Mouse (Mus musculus) hindbrain, embryonic 13.5 days (tissue): ENCODE results near the gene Fgr. TPM values are rescaled to one million over a fixed set of nuclear protein-coding genes. Genes with fewer than 3 reads are reported as not detected.

ENCODE experiments used
- ATAC-seq: fragments of 200-750 bp; cut with Nextera tagmentation; 2 replicates; pipeline ENCODE4 v1.8.0; 2017; ENCODE audit warnings: moderate TSS enrichment; ENCODE audit not compliant: low FRiP score
- H3K27ac ChIP-seq: fragments of 300-500 bp; sonication (generic); 2 replicates; pipeline ENCODE4 v1.5.1; 2015; ENCODE audit warnings: inconsistent platforms, mild to moderate bottlenecking, moderate library complexity
- H3K27me3 ChIP-seq: fragments of 300-500 bp; sonication (generic); 2 replicates; pipeline ENCODE4 v1.6.1; 2015; ENCODE audit warnings: mild to moderate bottlenecking, inconsistent platforms
- H3K36me3 ChIP-seq: fragments of 300-500 bp; sonication (generic); 2 replicates; pipeline ENCODE4 v1.6.1; 2015; ENCODE audit warnings: mild to moderate bottlenecking, inconsistent platforms
- H3K4me1 ChIP-seq: fragments of 300-500 bp; sonication (generic); replicated peaks from 2 replicates; pipeline ENCODE4 v1.6.1; 2015; ENCODE audit warnings: inconsistent platforms
- H3K4me2 ChIP-seq: fragments of 300-500 bp; sonication (generic); 2 replicates; pipeline ENCODE4 v1.6.1; 2015; ENCODE audit warnings: inconsistent platforms, mild to moderate bottlenecking, moderate library complexity
- H3K4me3 ChIP-seq: fragments of 300-500 bp; sonication (generic); 2 replicates; pipeline ENCODE4 v1.5.1; 2015; ENCODE audit warnings: mild to moderate bottlenecking, inconsistent platforms
- H3K9ac ChIP-seq: fragments of 300-500 bp; sonication (generic); 2 replicates; pipeline ENCODE4 v1.6.1; 2015; ENCODE audit warnings: mild to moderate bottlenecking, inconsistent platforms
- H3K9me3 ChIP-seq: fragments of 300-500 bp; sonication (generic); 2 replicates; pipeline ENCODE4 v1.6.1; 2016; ENCODE audit warnings: inconsistent platforms
- WGBS: fragments of 180-500 bp; shearing (Covaris S2); methylation state at CpG from one replicate; pipeline ENCODE4 v1.1.7; 2015; 5-methylcytosine and 5-hydroxymethylcytosine counted together
- polyA plus RNA-seq: library from polyadenylated mRNA; unstranded; fragments of >200 nt; fragmentation: Nextera tagmentation; extraction: Ambion mirVana; gene quantifications from 2 replicates; pipeline ENCODE4 v1.2.1, GENCODE M21; 2015

The Fgr gene
- polyA plus RNA-seq, 1 experiment from 2014 or later, result not detected

DNA sequence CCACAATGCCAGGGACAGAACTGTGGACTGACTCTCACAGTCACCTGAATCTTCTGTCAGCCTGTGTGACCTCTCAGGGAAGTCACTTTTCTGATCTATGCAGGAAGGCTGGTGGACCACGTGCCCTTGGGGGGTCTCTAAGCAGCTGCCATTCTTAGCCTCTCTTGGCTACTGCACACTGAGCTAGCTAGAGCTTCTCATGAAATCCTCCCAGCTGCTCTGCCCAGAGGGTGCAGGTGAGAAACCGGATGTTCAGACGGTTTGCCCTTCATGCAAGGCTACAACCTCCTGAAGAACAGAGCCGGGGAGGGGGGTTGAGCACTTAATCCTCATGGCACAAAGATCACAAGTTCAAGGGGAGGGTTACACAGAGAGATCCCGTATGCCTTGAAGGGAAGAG, 3.7 kb downstream of the Fgr start:
- no peak for ATAC-seq
- H3K4me2 ChIP-seq, result no peak overlapping the region
- 68% methylated on average over 5 of the region's 5 CpGs for WGBS

GRCm38 (mm10) chr4:132979186-132979585, 5.3 kb downstream of the Fgr start:
- Histone ChIP-seq H3K9ac (no peak overlapping the region), H3K4me1 (peaks cover 33% of the 10 kb centered on the region), H3K27ac (no peak overlapping the region), H3K27me3 (peaks cover 36% of the 10 kb centered on the region), H3K4me2 (no peak overlapping the region), H3K9me3 (no peaks in the 10 kb centered on the region), H3K4me3 (no peak overlapping the region), H3K36me3 (no peaks in the 10 kb centered on the region)
- WGBS, result 54% methylated on average over 2 of the region's 2 CpGs
- ATAC-seq, result no peak

More for the DNA sequence above, 3.7 kb downstream of the Fgr start:
- Histone ChIP-seq H3K4me3 (no peak overlapping the region), H3K27me3 (peaks cover 52% of the 10 kb centered on the region), H3K9me3 (no peaks in the 10 kb centered on the region), H3K27ac (no peak overlapping the region), H3K36me3 (no peaks in the 10 kb centered on the region), H3K4me1 (peaks cover 40% of the 10 kb centered on the region), H3K9ac (no peak overlapping the region)

- Histone ChIP-seq H3K9me3 (no peaks in the 10 kb centered on the region), H3K4me1 (peaks cover 22% of the 10 kb centered on the region), H3K27me3 (peaks cover 11% of the 10 kb centered on the region; the same call in 1 of the 2 replicates), H3K36me3 (no peaks in the 10 kb centered on the region), H3K9ac (no peak overlapping the region), H3K4me2 (no peak overlapping the region), H3K27ac (no peak overlapping the region), H3K4me3 (no peak overlapping the region)
- no peak for ATAC-seq
- WGBS, result 82% methylated on average over 6 of the region's 6 CpGs
These were observed 7.7 kb downstream of the Fgr start for GRCm38 (mm10) chr4:132981621-132982020.

GRCm38 (mm10) chr4:132982999-132983398, 9.1 kb downstream of the Fgr start:
- H3K4me3 ChIP-seq, result no peak overlapping the region
- no peaks in the 10 kb centered on the region for H3K27me3 ChIP-seq
- H3K4me1 ChIP-seq, result peaks cover 22% of the 10 kb centered on the region
- no peak overlapping the region for H3K27ac ChIP-seq
- no peak overlapping the region for H3K9ac ChIP-seq
- ATAC-seq, result no peak
- no peak overlapping the region for H3K4me2 ChIP-seq
- 80% methylated on average over 6 of the region's 6 CpGs for WGBS
- H3K36me3 ChIP-seq, result no peaks in the 10 kb centered on the region
- H3K9me3 ChIP-seq, result no peaks in the 10 kb centered on the region

DNA sequence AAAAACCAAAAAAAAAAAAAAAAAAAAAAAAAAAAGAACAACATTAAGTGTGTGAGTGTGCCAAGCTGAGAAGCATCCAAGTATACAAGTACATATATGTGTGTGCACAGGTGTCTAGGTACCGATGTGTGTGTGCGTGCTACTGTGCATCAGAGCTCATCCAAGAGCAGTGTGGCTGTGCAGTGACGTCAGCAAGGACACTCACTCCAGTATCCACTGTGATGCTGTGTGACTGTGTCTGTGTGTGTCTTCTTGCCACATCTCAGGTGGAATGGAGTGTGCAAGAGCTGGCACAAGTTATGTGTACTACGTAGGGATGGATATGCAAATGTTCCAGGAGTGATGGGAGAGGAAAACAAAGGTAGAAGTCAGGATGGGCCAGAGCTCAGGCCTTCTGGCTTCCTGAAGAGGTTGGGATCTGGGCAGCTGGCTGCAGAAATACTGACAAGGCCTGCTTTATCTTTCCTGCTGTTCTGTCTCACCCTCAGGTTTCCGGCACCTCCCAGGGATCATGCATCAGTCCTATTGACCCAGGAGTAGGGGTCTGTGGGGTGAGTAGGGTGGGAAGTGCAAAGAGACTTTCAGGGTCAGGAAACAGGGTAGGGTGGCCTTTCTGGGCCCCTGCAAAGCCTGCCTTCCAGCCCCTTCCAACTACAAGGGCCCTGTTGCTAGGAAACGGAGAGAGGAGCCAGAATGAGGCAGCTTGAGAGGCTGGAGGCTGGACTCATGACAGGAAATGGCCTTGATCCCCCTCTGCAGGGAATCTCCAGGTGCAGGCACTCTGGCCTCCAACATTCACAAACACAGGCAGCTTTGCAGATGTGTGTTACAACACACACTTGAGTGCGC, 10.0 kb downstream of the Fgr start:
- peak overlapping the region; percentile 24; the same call in 1 of the 2 replicates for H3K9ac ChIP-seq

DNA sequence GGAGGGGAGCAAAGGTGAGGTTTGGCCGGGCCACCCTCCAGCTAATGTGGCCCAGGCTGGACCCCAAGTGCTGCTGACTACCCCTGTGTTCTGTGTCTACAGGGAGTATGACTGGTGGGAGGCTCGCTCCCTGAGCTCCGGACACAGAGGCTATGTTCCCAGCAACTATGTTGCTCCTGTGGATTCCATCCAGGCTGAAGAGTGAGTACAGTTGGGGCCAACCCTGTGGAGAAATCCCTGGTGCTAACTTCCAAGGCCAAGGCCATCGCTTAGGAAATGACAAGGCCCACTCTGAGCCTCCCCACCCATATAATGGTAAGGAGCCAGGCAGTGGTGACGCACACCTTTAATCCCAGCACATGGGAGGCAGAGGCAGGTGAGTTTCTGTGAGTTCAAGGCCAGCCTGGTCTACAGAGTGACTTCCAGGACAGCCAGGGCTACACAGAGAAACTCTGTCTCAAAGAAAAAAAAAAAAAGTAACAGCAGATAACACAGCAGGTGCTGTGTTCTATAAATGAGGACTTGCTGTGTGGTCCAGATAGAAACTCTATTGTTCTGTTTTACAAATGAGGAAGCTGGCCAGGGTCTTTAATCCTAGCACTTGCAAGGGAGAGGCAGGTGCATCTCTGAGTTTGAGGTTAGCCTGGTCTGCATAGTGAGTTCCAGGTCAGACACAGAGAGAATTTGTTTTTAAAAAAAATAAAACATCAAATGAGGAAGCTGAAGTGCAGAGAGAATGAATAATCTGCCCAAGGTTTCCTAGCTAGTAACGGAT, 14.9 kb downstream of the Fgr start:
- WGBS, result 86% methylated on average over 6 of the region's 6 CpGs

More for the DNA sequence above, 10.0 kb downstream of the Fgr start:
- Histone ChIP-seq H3K4me2 (no peak overlapping the region), H3K4me1 (peaks cover 22% of the 10 kb centered on the region), H3K27me3 (no peaks in the 10 kb centered on the region), H3K27ac (peak overlapping the region; percentile 78), H3K36me3 (no peaks in the 10 kb centered on the region), H3K9me3 (no peaks in the 10 kb centered on the region), H3K4me3 (no peak overlapping the region)
- 0 out of 2 replicates have a peak, but pooled peaks have one; percentile 36 for ATAC-seq
- WGBS, result 44% methylated on average over 7 of the region's 7 CpGs

DNA sequence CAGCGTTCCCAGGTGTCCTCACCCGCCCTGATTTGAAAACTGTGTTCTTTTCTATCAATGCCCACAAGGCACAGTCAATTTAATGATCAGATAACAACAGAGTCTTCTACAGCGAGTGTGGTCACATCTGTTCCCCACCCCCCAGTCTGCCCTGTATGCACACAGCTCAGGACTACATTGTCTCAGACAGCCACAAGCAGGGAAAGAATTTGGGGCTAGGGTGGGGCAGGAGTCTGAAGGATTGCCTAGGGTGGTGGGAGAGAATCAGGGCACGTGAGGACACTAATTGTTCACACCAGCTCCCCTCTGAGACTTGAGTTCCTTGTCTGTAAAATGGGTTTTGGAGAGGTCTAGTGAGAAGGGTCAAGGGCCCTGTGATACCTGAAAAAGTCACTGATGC, 19.7 kb downstream of the Fgr start:
- WGBS, result 56% methylated on average over 4 of the region's 4 CpGs
- Histone ChIP-seq H3K4me3 (no peak overlapping the region), H3K4me2 (no peak overlapping the region), H3K36me3 (no peaks in the 10 kb centered on the region), H3K9ac (no peak overlapping the region), H3K27me3 (no peaks in the 10 kb centered on the region), H3K9me3 (no peaks in the 10 kb centered on the region), H3K4me1 (0 out of 2 replicates have a peak, but pooled peaks cover 6% of the 10 kb centered on the region), H3K27ac (no peak overlapping the region)
- ATAC-seq, result no peak

More for the DNA sequence above, 14.9 kb downstream of the Fgr start:
- ATAC-seq, result no peak
- no peak overlapping the region for H3K27ac ChIP-seq
- H3K4me2 ChIP-seq, result no peak overlapping the region
- H3K27me3 ChIP-seq, result no peaks in the 10 kb centered on the region
- H3K9ac ChIP-seq, result no peak overlapping the region
- no peaks in the 10 kb centered on the region for H3K9me3 ChIP-seq
- no peak overlapping the region for H3K4me3 ChIP-seq
- H3K36me3 ChIP-seq, result no peaks in the 10 kb centered on the region
- peaks cover 12% of the 10 kb centered on the region for H3K4me1 ChIP-seq

- H3K4me2 ChIP-seq, result no peak overlapping the region
- H3K9me3 ChIP-seq, result no peaks in the 10 kb centered on the region
- ATAC-seq, result no peak
- 49% methylated on average over 14 of the region's 14 CpGs for WGBS
- no peak overlapping the region for H3K9ac ChIP-seq
- H3K4me3 ChIP-seq, result no peak overlapping the region
- H3K36me3 ChIP-seq, result no peaks in the 10 kb centered on the region
- no peak overlapping the region for H3K27ac ChIP-seq
- H3K27me3 ChIP-seq, result no peaks in the 10 kb centered on the region
- peaks cover 12% of the 10 kb centered on the region for H3K4me1 ChIP-seq
These were observed 23.8 kb downstream of the Fgr start for GRCm38 (mm10) chr4:132997469-132998237.

GRCm38 (mm10) chr4:133002896-133003295, 29.0 kb downstream of the Fgr start:
- no peak overlapping the region for H3K4me3 ChIP-seq
- peaks cover 20% of the 10 kb centered on the region for H3K4me1 ChIP-seq
- peak overlapping the region; percentile 78 for H3K27ac ChIP-seq
- WGBS, result 21% methylated on average over 10 of the region's 10 CpGs
- H3K9ac ChIP-seq, result no peak overlapping the region; the same call in 1 of the 2 replicates
- no peaks in the 10 kb centered on the region for H3K36me3 ChIP-seq
- ATAC-seq, result no peak
- H3K4me2 ChIP-seq, result no peak overlapping the region
- no peaks in the 10 kb centered on the region for H3K9me3 ChIP-seq
- peaks cover under 1% of the 10 kb centered on the region; the same call in 1 of the 2 replicates for H3K27me3 ChIP-seq

DNA sequence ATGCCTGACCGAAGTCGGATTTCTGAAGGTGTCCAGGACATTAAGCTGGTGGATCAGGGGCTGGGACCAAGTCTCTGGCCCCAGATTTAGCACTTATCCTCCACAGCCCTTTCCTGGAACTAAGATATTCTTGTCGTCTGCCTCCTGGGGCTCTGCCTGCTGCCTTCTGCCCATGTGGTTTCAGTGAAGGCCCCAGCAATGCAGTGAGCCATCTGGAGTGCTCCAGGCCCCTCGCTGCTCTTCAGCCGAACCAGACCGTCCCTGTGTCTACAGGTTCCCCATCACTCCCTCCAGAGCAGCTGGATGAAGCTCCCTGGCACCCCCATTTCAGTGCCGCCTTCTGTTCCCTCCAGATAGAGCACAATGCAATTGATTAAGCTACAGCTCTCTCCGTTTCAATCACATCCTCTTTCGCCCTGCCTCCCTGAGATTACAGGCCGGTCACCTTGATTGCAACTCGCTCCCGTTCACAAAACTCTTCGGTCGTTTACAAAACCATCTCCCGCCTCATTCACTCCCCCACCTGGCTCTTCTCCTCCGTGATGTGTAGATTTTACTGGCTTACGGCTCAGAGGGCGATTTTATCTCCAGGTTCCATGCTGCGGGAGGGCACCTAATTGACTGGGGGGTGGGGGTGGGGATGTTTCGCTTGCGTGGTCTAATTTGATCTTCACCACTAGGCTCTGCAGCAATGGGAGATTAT, 29.6 kb downstream of the Fgr start:
- Histone ChIP-seq H3K9me3 (no peaks in the 10 kb centered on the region), H3K4me3 (no peak overlapping the region), H3K27ac (peak overlapping the region; percentile 78), H3K9ac (peak overlapping the region; percentile 19), H3K27me3 (peaks cover 5% of the 10 kb centered on the region), H3K4me1 (peaks cover 20% of the 10 kb centered on the region), H3K4me2 (no peak overlapping the region), H3K36me3 (no peaks in the 10 kb centered on the region)
- WGBS, result 39% methylated on average over 21 of the region's 21 CpGs
- ATAC-seq, result no peak

DNA sequence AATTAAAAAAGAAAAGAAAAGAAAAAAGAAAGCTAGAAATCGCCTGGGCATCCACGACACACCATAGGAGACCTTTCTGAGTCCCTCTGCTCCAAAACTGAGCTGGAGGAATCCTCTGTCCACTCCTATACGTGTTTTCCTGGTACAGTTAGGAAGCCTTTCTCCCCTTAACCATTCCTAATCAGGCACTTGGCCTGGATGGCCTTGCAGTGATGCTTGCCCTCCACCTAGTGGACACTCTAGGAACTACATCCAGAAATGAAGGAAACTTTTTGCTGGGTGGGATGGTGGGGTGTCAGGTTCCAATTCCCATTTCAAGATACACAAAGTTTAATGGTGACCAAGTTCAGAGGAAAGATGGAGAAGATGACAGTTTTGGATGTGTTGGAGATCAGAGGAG, 31.3 kb downstream of the Fgr start:
- Histone ChIP-seq H3K4me1 (peaks cover 20% of the 10 kb centered on the region), H3K9ac (no peak overlapping the region), H3K27ac (no peak overlapping the region), H3K27me3 (peaks cover 14% of the 10 kb centered on the region), H3K9me3 (no peaks in the 10 kb centered on the region), H3K36me3 (no peaks in the 10 kb centered on the region), H3K4me2 (no peak overlapping the region), H3K4me3 (no peak overlapping the region)
- no peak for ATAC-seq
- 6% methylated on average over 3 of the region's 3 CpGs for WGBS
